Mouse (Mus musculus): ENCODE results near the gene Cacna1d. TPM values are rescaled to one million over a fixed set of nuclear protein-coding genes. Genes with fewer than 3 reads are reported as not detected.
A peak's percentile ranks its signal among the peaks of the same experiment; 100 is the strongest.

Cacna1d gene
- polyA plus RNA-seq, 1 experiment from 2014 or later: 0.38 TPM

GRCm38 (mm10) chr14:30458820-30459219 lies 32.4 kb downstream of the Cacna1d start:
- Histone ChIP-seq H3K27me3 (0 out of 2 replicates have a peak, but pooled peaks cover 3% of the 10 kb centered on the region), H3K9me3 (replicated peaks) (no peaks in the 10 kb centered on the region), H3K36me3 (no peaks in the 10 kb centered on the region), H3K27ac (no peak overlapping the region), H3K4me2 (no peak overlapping the region), H3K4me1 (replicated peaks) (no peaks in the 10 kb centered on the region), H3K9ac (no peak overlapping the region), H3K4me3 (replicated peaks) (no peak overlapping the region)
- 63% methylated on average over 3 of the region's 3 CpGs for WGBS (ENCODE audit: insufficient replicate concordance)
- DNase-seq (no peak), ATAC-seq (ENCODE audit: low read depth) (no peak)

- no peak for ATAC-seq (ENCODE audit: low read depth)
Observed at GRCm38 (mm10) chr14:30457897-30458296, 33.4 kb downstream of the Cacna1d start.

GRCm38 (mm10) chr14:30457436-30457835 lies 33.8 kb downstream of the Cacna1d start:
- Histone ChIP-seq H3K4me2 (no peak overlapping the region), H3K9ac (no peak overlapping the region), H3K36me3 (no peaks in the 10 kb centered on the region), H3K4me3 (replicated peaks) (no peak overlapping the region), H3K4me1 (replicated peaks) (no peaks in the 10 kb centered on the region), H3K27ac (no peak overlapping the region), H3K9me3 (replicated peaks) (no peaks in the 10 kb centered on the region), H3K27me3 (0 out of 2 replicates have a peak, but pooled peaks cover 3% of the 10 kb centered on the region)
- WGBS (ENCODE audit: insufficient replicate concordance): 56% methylated on average over 7 of the region's 7 CpGs
- no peak for ATAC-seq (ENCODE audit: low read depth)
- no peak for DNase-seq

More at GRCm38 (mm10) chr14:30457897-30458296, 33.4 kb downstream of the Cacna1d start:
- no peak for DNase-seq
- no peak overlapping the region for H3K4me3 ChIP-seq (replicated peaks)
- H3K27me3 ChIP-seq: 0 out of 2 replicates have a peak, but pooled peaks cover 3% of the 10 kb centered on the region
- H3K27ac ChIP-seq: no peak overlapping the region
- no peaks in the 10 kb centered on the region for H3K4me1 ChIP-seq (replicated peaks)
- no peaks in the 10 kb centered on the region for H3K9me3 ChIP-seq (replicated peaks)
- H3K36me3 ChIP-seq: no peaks in the 10 kb centered on the region
- H3K4me2 ChIP-seq: no peak overlapping the region
- H3K9ac ChIP-seq: no peak overlapping the region
- 24% methylated on average over 2 of the region's 2 CpGs for WGBS (ENCODE audit: insufficient replicate concordance)

- Histone ChIP-seq H3K27me3 (0 out of 2 replicates have a peak, but pooled peaks cover 3% of the 10 kb centered on the region), H3K36me3 (no peaks in the 10 kb centered on the region), H3K9ac (no peak overlapping the region), H3K4me1 (replicated peaks) (no peaks in the 10 kb centered on the region), H3K9me3 (replicated peaks) (no peaks in the 10 kb centered on the region), H3K27ac (no peak overlapping the region), H3K4me2 (no peak overlapping the region), H3K4me3 (replicated peaks) (no peak overlapping the region)
- no peak for DNase-seq
- no peak for ATAC-seq (ENCODE audit: low read depth)
- 30% methylated on average over 13 of the region's 13 CpGs for WGBS (ENCODE audit: insufficient replicate concordance)
Observed at GRCm38 (mm10) chr14:30455801-30456595, 35.3 kb downstream of the Cacna1d start.

GRCm38 (mm10) chr14:30439915-30440314 lies 51.3 kb downstream of the Cacna1d start:
- no peak overlapping the region for H3K4me3 ChIP-seq (replicated peaks)
- no peak overlapping the region for H3K27ac ChIP-seq
- no peaks in the 10 kb centered on the region for H3K9me3 ChIP-seq (replicated peaks)
- H3K36me3 ChIP-seq: no peaks in the 10 kb centered on the region
- H3K4me1 ChIP-seq (replicated peaks): no peaks in the 10 kb centered on the region
- DNase-seq (no peak), ATAC-seq (ENCODE audit: low read depth) (no peak)
- no peak overlapping the region for H3K9ac ChIP-seq
- 60% methylated on average over 3 of the region's 3 CpGs for WGBS (ENCODE audit: insufficient replicate concordance)
- no peak overlapping the region for H3K4me2 ChIP-seq
- H3K27me3 ChIP-seq: no peaks in the 10 kb centered on the region

- Histone ChIP-seq H3K4me2 (no peak overlapping the region), H3K4me3 (replicated peaks) (no peak overlapping the region), H3K9ac (no peak overlapping the region), H3K36me3 (no peaks in the 10 kb centered on the region), H3K9me3 (replicated peaks) (no peaks in the 10 kb centered on the region), H3K27me3 (no peaks in the 10 kb centered on the region), H3K4me1 (replicated peaks) (peaks cover 1% of the 10 kb centered on the region; the same call in 1 of the 2 replicates), H3K27ac (no peak overlapping the region)
- ATAC-seq (ENCODE audit: low read depth) (no peak), DNase-seq (no peak)
- WGBS (ENCODE audit: insufficient replicate concordance): 57% methylated on average over 5 of the region's 5 CpGs
Observed at GRCm38 (mm10) chr14:30435316-30435715, 55.9 kb downstream of the Cacna1d start.

GRCm38 (mm10) chr14:30430446-30430845 lies 60.8 kb downstream of the Cacna1d start:
- H3K9ac ChIP-seq: no peak overlapping the region
- H3K27me3 ChIP-seq: no peaks in the 10 kb centered on the region
- H3K4me3 ChIP-seq (replicated peaks): no peak overlapping the region
- no peaks in the 10 kb centered on the region for H3K36me3 ChIP-seq
- no peak overlapping the region for H3K27ac ChIP-seq
- DNase-seq (no peak), ATAC-seq (ENCODE audit: low read depth) (no peak)
- peaks cover 10% of the 10 kb centered on the region for H3K4me1 ChIP-seq (replicated peaks)
- H3K4me2 ChIP-seq: no peak overlapping the region
- H3K9me3 ChIP-seq (replicated peaks): no peaks in the 10 kb centered on the region
- 69% methylated on average over 5 of the region's 5 CpGs for WGBS (ENCODE audit: insufficient replicate concordance)

GRCm38 (mm10) chr14:30430026-30430425 lies 61.2 kb downstream of the Cacna1d start:
- Histone ChIP-seq H3K4me3 (replicated peaks) (no peak overlapping the region), H3K4me1 (replicated peaks) (peaks cover 10% of the 10 kb centered on the region), H3K9ac (no peak overlapping the region), H3K36me3 (no peaks in the 10 kb centered on the region), H3K27me3 (no peaks in the 10 kb centered on the region), H3K4me2 (no peak overlapping the region; the same call in 1 of the 2 replicates), H3K9me3 (replicated peaks) (no peaks in the 10 kb centered on the region), H3K27ac (no peak overlapping the region)
- WGBS (ENCODE audit: insufficient replicate concordance): 59% methylated on average over 9 of the region's 9 CpGs
- DNase-seq (no peak), ATAC-seq (ENCODE audit: low read depth) (no peak)

GRCm38 (mm10) chr14:30429606-30430005 lies 61.6 kb downstream of the Cacna1d start:
- peak overlapping the region; percentile 11; the same call in 1 of the 2 replicates for H3K4me2 ChIP-seq

GRCm38 (mm10) chr14:30428757-30429156 lies 62.5 kb downstream of the Cacna1d start:
- H3K4me2 ChIP-seq: no peak overlapping the region
- H3K4me1 ChIP-seq (replicated peaks): peaks cover 10% of the 10 kb centered on the region
- DNase-seq (no peak), ATAC-seq (ENCODE audit: low read depth) (no peak)
- no peaks in the 10 kb centered on the region for H3K27me3 ChIP-seq
- no peak overlapping the region for H3K4me3 ChIP-seq (replicated peaks)
- no peaks in the 10 kb centered on the region for H3K36me3 ChIP-seq
- H3K9ac ChIP-seq: no peak overlapping the region
- H3K9me3 ChIP-seq (replicated peaks): no peaks in the 10 kb centered on the region
- no peak overlapping the region for H3K27ac ChIP-seq

More at GRCm38 (mm10) chr14:30429606-30430005, 61.6 kb downstream of the Cacna1d start:
- Histone ChIP-seq H3K27me3 (no peaks in the 10 kb centered on the region), H3K27ac (no peak overlapping the region), H3K36me3 (no peaks in the 10 kb centered on the region), H3K4me3 (replicated peaks) (no peak overlapping the region), H3K9ac (no peak overlapping the region), H3K4me1 (replicated peaks) (peaks cover 10% of the 10 kb centered on the region), H3K9me3 (replicated peaks) (no peaks in the 10 kb centered on the region)
- DNase-seq: peak; percentile 11
- no peak for ATAC-seq (ENCODE audit: low read depth)
- WGBS (ENCODE audit: insufficient replicate concordance): 48% methylated on average over 9 of the region's 9 CpGs

- Histone ChIP-seq H3K4me2 (no peak overlapping the region), H3K27ac (no peak overlapping the region), H3K27me3 (no peaks in the 10 kb centered on the region), H3K9ac (no peak overlapping the region), H3K9me3 (replicated peaks) (no peaks in the 10 kb centered on the region), H3K36me3 (no peaks in the 10 kb centered on the region), H3K4me3 (replicated peaks) (no peak overlapping the region), H3K4me1 (replicated peaks) (peaks cover 10% of the 10 kb centered on the region)
- DNase-seq: no peak
- no peak for ATAC-seq (ENCODE audit: low read depth)
- WGBS (ENCODE audit: insufficient replicate concordance): 47% methylated on average over 4 of the region's 4 CpGs
Observed at GRCm38 (mm10) chr14:30425876-30426275, 65.4 kb downstream of the Cacna1d start.

GRCm38 (mm10) chr14:30425175-30425574 lies 66.1 kb downstream of the Cacna1d start:
- Histone ChIP-seq H3K4me2 (no peak overlapping the region), H3K27me3 (no peaks in the 10 kb centered on the region), H3K9me3 (replicated peaks) (no peaks in the 10 kb centered on the region), H3K9ac (no peak overlapping the region), H3K4me3 (replicated peaks) (no peak overlapping the region), H3K36me3 (no peaks in the 10 kb centered on the region), H3K4me1 (replicated peaks) (peaks cover 7% of the 10 kb centered on the region), H3K27ac (no peak overlapping the region)
- ATAC-seq (ENCODE audit: low read depth): no peak
- WGBS (ENCODE audit: insufficient replicate concordance): 56% methylated on average over 6 of the region's 6 CpGs
- no peak for DNase-seq

All from liver, embryonic 13.5 days (tissue).